Mouse (Mus musculus) spleen, postnatal 4 days (tissue): ENCODE data around the gene Dmrt1.

ENCODE experiments used
- DNase-seq, 2 experiments: peaks; one replicate each; pipeline ENCODE4 v3.0.0; 2022; ENCODE audit warnings: low spot score in 2 of 2

Dmrt1 gene

DNA sequence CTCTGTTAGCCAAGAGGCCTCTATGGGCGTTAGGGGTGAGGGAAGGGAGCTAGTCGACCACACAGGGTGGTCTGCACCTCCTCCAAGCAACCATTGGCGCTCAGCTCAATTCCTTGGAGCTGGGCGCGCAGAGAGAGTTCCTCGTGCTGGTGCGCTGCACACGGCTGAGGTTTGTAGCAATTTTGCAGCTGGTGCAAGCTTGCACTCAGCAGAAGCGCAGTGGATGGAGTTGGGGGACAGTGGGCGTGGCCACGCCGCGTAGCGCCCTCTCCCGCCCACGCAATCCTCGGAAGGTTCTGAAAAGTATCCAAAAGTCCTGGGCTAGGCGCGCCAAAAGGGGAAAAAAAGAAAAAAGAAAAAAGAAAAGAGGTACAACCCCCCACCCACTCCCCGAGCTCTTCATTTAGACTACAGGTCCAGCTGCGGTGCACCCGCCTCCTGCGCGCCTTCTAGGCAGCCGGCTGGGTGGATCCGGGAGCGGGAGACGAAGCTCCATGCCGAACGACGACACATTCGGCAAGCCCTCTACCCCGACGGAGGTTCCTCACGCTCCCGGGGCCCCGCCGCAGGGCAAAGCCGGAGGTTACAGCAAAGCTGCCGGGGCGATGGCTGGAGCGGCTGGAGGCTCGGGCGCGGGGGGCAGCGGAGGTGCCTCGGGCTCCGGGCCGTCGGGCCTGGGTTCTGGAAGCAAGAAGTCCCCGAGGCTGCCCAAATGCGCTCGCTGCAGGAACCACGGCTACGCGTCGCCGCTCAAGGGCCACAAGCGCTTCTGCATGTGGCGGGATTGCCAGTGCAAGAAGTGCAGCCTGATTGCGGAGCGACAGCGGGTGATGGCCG is at the start of gene Dmrt1:
Gene Dmrt1, plus strand, starts transcription at position 259 of the 837 bp plus-strand sequence.
- DNase-seq = no peak

DNA sequence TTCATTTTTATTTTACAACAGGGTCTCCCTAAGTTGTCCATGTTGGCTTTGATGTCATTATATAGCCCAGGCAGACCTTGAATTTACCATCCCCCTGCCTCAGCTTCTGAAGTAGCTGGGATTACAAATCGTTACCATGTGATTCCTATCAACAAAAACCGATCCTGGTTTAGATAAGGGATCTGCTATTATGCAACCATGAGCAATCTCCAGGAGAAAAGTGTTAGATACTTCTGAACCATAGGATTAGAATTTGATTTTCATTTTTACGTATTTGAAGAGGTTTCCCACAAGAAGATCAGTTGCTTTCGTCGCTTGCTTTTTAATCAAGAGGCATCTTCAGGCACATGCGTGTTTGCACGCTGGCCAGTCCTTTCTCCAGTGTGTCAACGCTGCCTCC is 44.7 kb upstream of the Dmrt1 start:
- no peak for DNase-seq

DNA sequence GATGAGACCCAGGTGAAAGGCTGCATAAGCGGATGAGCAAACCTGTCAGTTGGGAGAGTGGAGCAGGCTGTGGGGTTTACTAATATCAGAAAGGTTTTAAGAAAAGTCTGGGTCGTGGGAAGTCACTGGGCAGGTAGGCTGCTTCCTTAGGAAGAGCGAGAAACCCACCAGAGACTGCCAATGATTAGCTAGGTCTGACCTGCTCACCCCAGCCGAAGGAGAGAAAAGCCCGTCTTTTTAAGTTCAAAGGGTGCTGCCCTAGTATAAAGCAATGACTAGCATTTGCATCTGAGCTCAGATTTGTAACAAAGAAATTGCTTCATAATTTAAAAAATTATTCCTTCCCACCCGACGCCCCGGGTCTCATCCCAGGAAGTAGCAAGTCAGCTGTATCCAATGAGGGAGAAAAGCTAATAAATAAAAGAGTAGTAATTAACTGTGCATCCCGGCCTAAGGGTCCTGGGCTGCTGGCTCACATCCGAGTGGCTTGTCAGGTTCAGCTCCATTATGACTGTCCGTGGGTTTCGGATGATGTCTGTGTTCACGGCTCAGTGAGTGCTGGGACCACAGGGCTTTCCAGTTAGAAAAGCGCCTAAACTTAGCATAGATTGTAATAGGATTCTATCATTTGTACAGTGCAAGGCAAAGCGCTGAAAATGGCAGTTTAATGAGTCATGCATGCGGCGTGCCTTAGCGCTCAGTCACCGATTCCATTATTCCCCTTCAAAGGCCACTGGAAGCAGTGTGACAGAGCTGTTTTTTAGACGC is 43.7 kb upstream of the Dmrt1 start:
- DNase-seq = no peak

DNA sequence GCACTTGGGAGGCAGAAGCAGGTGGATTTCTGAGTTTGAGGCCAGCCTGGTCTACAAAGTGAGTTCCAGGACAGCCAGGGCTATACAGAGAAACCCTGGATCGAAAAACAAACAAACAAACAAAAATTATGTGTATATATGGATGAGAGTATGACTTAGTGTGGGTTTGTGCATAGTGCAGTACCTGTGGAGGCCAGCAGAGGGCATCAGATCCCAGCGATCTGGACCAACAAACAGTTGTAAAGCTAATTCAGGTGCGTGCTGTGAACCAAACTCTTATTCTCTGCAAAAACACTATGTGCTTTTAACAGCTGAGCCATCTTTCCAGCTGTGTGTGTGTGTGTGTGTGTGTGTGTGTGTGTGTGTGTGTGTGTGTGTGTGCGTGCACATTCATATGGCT is 29.6 kb upstream of the Dmrt1 start:
- DNase-seq = peak in 1 of 2 experiments; percentile 65

DNA sequence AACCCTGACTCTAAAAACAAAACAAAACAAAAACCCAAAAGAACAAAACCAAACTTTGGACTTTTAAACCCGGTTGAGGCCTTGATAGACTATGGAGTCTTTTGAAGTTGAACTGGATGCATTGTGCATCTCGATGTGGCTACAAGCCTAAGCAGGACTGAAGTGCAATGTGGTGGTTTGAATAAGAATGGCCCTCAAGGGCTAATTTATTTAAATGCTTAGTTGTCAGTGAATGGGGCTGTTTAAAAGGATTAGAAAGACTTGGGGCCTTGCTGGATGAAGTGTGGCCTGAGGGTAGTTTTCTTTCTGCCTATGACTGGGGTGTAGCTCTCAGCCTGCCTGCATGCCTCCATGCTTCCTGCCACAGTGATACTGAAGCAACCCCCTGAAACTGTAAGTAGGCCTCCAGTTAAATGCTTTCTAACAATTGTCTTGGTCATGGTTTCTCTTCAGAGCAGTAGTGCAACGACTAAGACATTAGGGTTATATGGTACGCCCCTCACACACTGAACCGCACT is 26.2 kb upstream of the Dmrt1 start:
- no peak for DNase-seq

DNA sequence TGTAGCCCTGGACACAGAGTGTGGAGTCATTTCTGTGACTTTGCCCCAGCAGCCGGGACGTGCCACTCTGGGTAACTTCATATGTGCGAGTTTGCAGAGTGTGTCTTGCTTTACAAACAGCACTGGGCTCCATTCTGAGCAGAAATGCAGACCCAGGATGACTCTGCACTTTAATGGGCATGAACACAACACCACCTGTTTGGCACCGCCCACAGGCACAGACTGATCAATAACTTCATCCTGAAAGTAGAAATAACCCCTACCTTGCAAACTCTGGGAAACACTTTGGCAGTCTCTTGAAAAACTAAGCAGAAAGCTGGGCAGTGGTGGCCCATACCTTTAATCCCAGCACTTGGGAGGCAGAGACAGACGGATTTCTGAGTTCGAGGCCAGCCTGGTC is 24.6 kb upstream of the Dmrt1 start:
- DNase-seq = no peak

DNA sequence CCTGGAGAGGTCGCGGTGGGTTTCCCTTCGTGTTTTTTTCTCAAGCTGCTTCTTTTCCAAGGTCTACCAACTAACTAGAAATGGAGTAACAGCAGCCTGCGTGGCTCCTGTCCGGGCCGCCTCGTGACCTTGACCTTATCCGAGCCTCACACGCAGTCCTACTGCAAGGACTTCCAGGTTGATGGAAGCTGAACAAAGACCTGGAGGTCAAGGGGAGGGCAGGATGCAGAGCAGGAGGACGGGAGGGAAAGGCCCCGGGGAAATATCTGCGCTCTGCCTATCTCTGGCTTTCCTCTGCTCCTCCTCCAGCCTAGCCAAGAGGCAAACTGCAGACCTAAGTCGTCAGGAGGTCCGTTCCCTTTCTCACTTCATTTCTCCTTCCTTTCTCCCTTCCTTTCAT is 18.9 kb upstream of the Dmrt1 start:
- DNase-seq = no peak

DNA sequence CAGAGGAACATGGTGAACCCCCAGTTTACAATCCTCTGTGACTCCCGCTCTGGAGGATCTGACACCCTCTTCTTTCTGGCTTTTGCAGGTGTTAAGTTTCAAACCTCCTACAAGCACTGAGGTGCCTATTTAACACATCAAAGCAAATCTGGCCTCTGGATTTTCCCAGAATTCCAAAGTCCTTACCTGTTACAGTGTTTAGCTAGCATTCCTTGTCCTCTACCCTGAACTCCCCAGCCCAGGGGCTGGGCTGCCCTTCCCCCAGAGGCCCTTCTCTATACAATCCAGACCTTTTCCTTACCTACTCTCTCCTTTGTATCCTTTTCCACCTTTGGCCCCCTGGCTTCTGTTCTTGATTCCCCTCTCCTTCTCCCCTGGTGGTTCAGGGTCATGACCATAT is 18.1 kb upstream of the Dmrt1 start:
- DNase-seq = no peak

DNA sequence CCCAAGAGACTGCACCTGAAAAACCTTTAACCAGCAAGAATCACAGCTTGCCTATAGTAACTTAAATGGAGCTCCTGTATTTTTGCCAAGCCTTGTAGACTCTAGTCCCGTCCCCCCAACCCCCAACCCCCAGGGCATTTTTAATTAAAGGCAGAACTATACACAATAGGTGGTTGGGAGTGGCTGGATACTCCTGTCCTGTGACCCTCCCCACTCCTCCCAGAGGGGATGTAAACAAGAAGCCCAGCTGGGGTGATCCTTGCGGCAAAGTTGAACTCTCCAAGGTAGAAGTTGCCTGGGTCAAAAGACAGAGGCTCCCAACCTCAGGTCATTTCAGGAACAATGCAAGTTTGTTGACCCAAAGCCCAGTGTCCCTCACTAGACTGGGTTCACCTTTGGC is 16.9 kb upstream of the Dmrt1 start:
- no peak for DNase-seq

DNA sequence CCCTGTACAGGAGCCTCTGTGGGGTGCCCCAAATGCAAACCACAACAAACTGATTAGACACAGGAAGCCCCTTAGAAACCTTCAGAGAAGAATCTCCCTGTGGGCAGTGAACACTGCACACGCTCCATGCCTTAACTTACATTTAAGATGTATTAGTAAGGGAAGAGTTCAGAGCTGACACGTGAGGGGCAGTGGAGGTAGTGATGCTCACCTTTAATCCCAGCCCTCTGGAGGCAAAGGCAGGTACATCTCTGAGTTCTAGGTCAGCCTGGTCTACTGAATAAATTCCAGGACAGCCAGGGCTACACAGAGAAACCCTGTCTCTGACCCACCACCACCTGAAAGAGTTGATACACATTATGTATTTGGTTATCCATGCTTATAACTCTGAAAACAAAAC is 15.9 kb upstream of the Dmrt1 start:
- DNase-seq = no peak

DNA sequence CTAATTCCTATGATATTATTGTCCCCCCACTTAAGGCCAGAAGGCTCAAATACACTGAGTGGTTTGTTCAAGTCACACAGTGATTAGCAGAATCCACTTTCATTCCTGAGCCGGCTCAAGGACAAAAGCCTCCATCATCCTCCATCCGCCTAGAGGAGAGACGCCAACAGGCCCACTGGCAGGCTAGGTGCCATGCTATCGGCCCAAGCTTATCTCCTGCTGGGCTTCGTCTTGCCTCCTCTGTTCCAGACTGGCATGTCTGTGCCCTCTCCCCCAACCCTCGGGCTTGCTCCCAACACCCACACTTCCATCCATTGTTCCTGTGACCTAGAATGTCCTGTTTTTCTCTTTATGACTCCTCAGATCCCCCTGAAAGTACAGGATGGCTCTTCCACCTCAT is 8.0 kb upstream of the Dmrt1 start:
- DNase-seq = no peak

DNA sequence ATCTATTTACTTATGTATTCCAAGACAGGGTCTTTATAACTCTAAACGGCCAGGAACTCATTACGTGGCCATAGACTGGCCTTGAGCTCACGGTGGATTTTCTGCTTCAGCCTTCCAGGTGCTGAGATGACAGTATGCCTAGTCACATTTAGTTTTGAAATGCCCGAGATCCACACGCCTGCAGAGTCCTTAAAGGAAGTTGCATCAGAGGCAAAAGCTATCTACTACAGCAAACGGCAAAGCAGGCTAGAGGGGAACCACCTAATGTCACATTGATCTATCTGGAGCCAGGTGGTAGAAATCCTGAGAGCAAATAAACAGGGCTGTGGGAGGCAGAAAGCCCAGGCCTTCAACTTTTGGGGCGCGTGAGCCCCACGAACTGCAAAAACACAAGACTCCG is 540 bp upstream of the Dmrt1 start:
- no peak for DNase-seq

DNA sequence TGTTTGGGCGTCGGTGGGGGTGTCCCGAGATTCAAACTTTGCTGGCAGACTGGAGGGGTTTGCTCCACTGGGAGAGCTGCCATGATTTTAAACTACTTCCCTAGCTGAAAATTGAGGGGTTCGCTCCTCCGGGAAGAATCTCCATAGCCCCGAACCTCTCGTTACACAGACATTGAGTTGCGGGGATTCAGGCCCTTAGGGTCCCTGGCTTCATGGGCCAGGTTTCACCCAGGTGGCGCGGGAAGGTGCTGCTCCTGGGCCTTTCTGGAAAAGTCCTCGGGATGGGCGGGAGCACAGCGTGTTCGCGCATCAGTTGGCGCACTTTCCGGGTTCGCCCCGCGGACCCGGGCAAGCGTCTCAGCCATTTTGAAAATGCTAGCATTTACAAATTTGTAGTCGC is 1.2 kb downstream of the Dmrt1 start:
- DNase-seq = no peak

DNA sequence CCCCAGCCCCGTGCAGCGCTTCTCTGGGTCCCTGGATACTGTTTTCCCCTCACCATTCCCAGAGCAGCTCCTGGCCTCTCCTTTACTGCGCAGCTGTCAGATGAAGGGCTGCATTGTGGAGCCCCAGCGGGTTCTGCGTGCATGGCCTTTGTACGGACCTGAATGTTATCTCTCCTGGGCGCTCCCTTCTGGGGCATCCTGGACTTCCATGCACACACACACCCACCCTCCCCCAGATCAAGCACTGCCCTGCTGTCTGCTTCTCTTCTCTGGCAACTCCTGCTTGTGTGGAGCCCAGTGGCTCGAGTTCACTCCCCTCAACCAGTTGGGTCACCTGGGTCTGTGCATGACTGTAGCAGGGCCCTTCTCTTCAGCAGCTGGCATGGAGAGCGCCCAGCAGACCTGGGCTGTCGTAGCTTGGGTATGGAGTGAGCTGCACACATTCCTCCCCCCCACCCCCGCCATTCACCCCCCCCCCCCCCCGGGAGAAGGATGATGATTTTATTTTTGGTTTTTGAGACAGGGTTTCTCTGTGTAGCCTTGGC is 9.6 kb downstream of the Dmrt1 start:
- DNase-seq = no peak

DNA sequence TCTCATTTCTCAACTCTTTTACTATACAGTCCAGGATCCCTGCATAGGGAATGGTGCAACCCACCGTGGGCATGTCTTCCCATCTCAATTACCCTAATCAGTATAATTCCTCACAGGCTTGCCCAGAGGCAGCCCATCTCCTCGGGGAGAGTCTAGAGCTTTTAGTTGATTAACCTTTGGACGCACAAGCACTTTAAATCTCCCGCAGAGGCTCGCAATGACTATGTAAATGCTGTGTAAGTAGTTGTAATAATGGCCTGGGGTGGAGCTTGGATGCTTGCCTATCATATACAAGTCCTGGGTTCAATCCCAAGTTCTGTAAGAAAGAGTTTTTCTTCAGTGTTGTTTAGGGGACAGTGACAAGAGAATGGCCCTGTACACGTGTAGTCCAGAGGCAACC is 18.7 kb downstream of the Dmrt1 start:
- DNase-seq = no peak

DNA sequence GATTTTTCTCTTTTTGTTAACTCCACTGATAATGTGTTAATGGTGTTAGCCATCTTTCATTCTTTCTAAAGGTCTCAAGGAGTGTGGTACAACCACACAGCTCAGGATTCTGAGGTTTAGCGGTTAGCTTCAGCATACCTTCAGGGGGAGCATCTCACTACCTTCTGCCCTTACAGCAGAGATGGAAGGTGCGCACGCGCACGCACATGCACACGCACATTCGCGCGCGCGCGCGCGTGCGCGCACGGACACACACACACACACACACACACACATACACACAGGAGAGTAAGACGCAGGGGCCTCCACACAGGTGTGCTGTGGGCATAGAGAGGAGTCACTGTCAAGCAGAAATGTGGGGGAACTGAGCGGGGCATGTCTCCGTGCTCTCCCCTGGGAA is 20.3 kb downstream of the Dmrt1 start:
- no peak for DNase-seq

DNA sequence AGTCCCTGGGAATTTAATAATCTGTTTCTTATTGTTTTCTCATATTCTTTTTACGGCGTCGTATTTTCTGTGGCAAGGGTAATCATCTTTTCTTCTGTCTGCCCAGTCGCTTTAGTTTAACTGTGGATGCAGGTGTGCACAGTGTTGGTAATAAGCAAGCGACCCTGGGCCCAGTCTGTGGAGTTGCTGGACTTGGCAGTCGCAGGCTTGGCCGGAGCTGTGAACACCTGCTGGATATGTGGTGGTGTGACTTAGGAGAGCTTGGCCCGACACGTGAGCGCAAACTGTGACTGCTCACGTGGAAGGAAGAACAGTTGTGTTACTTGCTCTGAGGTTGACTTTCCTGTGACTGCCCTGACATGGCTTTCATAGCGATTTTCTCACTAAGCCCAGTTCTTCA is 24.3 kb downstream of the Dmrt1 start:
- DNase-seq = no peak

DNA sequence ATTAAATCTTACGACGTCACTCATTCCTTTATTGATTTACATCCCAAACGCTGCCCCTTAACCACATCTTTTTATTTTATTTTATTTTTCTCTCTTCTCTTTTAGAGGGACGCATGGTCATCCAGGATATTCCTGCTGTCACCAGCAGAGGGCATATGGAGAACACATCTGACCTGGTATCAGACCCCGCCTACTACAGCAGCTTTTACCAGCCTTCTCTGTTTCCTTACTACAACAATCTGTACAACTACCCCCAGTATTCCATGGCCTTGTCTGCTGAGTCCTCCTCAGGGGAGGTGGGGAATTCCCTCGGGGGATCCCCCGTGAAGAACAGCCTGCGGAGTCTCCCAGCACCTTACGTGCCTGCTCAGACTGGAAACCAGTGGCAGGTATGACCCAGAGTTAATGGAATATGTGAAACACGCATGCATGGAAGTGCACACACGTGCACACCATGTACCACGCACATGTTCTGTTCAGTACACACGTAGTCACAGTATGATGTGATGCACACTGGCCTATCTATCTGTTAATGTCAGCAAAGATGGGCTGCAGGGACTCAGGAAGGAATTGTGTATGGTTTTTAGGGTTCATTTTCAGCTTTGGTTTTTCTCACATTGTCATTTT is 40.4 kb downstream of the Dmrt1 start:
- peak in 1 of 2 experiments; percentile 25 for DNase-seq

DNA sequence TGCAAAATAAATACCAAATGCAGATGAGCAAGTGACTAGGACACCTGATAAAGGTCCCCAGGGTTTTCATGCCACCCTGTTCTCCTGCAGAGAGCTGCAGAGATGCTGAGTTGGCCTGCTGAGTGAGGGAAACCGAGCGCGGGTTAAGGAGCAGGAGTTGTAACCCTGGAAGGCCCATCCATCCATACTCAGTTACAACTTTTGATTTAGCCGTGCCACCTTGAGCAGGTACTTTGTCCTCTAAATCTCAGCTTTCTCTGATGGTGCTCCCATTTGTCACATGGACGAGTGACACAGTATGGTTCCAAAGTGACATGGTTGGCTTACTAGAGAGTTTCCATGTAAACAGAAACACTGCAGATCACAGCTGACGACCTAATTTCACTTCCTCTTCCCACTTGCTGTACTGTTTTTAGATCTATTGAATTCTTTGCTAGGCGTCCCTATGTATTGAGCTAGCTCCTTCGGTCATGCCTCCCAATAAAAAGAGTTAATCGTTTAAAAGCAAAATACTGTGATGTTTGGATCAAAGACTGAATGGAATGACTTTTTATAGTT is 41.7 kb downstream of the Dmrt1 start:
- no peak for DNase-seq

DNA sequence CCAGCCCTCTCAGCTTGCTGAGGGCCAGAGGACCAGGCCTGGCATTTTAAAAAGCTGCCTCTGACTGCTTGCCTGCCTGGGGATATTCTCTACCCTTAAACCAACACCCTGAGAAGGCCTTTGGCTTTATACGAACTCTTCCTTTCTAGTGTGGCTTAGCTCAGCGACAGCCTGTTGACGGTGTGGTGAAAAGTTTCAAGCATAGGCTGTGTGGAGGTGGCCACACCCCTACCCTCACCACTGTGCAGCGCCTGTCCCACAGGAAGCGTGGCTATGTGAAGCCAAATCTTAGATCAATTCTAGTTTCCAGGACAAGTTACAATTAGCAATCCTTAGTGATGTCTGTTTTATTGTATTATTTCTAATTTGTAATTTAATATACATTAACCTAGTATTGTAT is 44.9 kb downstream of the Dmrt1 start:
- DNase-seq = no peak

DNA sequence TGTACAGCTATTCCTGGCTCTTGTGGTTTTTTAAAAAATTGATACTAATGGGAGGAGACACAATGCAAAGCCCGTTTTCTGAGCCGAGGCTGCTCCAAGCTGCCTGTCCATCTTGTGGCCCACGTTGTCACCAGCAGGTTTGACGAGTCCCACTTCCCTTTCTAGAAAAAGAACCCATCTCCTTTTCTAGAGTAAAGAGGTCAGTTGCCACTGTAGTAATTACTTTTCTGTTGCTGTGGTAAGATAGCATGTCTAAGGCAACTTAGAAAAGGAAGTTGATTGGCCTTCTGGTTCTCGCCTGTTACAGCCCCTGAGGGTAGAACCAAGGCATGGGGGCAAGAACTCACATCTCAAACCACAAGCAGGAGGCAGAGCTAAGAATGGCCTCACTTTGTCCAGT is 45.6 kb downstream of the Dmrt1 start:
- no peak for DNase-seq

DNA sequence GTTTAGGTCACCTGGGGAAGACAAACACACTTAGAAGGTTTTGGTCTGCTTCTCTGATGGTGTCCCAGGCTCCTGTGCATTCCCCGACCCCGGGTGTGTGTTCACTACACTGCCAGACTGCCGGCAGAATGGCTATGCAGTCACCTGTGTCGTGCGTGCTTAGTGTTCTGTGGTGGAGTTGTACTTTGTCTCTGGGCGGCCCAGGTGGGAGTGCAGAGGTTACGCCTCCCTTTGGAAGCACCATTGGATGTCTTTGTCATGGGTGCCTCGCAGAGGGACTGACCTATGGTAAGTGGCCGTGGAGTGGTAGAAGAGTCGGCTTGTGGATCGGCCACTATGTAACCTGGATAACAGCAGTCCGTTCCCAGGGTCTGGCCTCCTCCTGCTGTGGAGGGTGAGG is 59.0 kb downstream of the Dmrt1 start:
- DNase-seq = no peak
